Mouse (Mus musculus) left cerebral cortex, adult 8-10 months (tissue): ENCODE results near the gene Gpank1. TPM values are rescaled to one million over a fixed set of nuclear protein-coding genes. Genes with fewer than 3 reads are reported as not detected.
A peak's percentile ranks its signal among the peaks of the same experiment; 100 is the strongest.

Source experiments
- DNase-seq, 2 experiments: peaks; one replicate each; pipeline ENCODE4 v3.0.0; 2022; ENCODE audit warnings: low spot score in 2 of 2
- total RNA-seq, 4 experiments: library from RNA; stranded (reverse); gene quantifications; 2 replicates each; pipeline ENCODE4 v1.2.4; 2022

Gene Gpank1
- total RNA-seq, 4 experiments from 2014 or later = 19.7 to 24.5 (median 22.8) TPM

DNA sequence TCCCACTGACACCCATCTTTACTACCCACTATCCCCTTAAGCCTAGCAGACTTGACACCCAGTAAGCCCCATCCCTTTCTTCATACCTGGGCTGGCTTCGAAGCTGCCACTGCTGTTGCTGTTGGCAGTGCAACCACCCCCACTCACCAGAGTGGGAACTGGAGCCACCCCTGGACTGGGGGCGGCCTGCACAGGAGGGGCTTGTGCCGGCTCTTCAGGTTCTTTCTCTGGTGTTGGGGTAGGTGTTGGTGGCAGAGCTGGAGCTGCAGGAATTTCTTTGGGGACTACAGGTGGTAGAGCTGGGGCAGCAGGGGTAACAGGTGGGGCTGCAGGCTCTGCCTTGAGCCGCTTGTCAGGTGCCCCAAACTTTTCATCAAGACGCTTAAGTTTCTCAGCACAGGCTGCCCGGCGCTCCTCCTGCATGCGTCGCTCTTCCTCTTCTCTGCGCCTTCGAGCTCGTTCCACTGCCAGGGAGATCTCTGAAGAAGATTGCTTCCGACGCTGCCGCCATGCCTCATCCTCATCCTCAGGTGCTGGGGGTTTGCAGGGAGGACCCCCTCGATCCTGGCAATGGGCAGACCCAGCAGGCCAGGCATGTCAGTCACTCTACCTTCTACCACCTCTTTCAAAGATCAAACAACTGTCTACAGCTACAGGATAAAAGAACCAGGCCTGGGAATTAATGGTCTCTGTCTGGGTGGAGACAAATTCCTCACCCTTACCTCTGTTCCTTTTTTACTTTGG lies 37.8 kb downstream of the Gpank1 start:
- DNase-seq = no peak

DNA sequence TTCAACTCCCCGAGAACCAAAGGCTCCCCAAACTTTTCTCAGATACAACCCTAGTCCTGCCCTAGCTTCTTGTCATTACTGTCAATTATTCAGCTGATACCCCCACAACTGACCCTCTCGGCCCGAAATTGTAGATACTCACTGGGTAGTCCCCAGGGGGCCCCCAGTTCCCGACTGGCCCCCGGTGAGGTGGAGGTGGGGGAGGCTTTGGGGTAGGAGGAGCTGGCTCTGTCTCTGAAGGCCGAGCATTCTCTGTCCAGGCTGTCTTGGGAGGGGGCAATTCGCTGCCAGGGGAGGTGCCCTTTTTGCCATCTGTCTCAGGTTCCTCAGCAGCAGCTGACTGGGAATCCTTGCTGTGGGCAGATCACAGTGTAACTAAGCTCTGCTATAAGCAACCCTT lies 38.4 kb downstream of the Gpank1 start:
- DNase-seq = no peak

DNA sequence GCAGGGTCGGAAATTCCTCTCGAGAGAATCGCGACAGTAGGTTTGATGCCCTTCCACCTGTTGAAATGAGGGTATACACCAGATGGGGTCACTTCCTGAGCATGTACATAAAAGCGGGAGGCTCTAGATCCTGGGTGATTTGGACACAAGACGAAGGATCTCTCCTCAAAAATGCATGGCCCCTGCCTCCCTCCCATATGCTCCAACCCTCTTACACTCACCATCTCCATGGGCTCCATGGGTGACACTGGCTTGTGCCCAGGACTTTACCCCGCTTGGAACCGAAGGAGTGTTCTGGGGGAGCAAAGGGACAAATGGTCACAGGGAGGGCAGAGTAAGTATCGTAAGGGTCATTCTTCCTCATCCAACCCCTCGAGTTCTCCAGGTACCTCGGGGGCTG lies 40.2 kb downstream of the Gpank1 start:
- DNase-seq = no peak

DNA sequence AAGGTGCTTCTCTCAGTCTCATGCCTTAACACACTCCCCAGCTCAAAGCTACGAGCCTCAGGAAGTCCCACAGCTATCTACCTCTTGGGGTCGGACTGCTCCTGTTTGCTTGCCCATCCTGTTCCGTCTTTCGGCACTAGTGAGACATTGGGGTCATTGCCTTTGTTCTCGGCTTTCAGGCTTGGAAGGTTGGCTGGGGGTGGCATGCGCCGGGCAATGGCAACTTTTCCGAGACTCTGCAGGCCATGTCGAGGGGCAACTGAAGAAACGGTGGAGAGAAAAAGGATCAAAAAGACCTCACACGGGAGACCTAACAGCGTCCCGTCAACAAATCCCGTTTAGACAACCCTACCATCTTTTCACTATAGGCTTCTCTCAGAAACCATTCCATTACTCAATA lies 40.9 kb downstream of the Gpank1 start:
- no peak for DNase-seq

DNA sequence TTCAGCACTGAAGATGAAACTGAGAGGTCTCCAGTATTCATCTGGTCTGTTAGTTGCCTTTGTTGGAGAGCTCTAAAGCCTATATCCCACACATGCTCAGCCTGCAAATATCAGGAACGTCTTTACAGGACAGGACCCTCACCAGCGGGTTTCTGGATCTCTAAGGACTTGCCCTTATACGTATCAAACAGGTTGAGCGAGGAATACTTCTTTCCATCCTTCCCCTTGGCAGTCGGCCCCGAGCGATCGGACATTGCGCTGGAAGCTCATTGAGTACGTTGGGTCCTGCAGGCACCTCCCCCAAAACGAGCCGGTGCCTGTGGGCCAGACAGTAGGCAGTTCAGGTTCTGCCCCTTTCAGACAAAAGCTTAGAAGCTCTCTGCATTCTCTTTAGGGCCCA lies 41.5 kb downstream of the Gpank1 start:
- DNase-seq = no peak

DNA sequence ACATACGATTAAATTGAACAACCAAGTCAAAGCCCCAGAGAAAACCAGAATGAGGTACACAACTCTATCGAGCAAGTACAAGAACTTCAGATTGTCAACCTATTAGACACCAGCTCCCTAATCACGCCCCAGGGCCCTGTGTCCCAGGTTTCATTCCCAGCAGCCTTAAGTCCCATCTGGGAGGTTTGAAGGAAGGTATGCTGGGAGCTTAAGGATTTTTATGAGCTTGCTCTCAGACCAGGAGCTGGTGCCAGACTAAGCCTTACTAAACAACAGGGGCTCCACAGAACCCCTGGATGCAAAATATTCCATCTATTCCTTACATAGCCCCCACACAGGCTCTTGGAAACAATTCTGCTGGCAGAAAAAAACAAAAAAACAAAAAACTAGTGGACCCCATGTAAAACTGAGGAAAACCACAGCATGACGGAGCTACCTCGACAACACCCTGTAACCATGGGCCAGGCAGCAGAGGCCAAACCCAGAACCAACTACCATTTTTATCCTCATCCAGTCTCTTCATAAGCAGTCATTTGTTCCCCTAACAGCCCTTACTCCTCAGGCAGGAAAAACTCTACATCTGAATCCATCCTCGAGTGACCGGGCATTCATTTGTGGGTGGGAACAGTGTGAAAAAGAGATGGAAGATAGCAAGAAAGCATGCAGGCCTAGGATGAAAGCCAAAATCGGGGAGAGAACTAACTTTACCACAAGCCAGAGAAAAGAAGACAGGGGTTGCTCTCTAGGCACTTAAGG lies 42.2 kb downstream of the Gpank1 start:
- DNase-seq = no peak

DNA sequence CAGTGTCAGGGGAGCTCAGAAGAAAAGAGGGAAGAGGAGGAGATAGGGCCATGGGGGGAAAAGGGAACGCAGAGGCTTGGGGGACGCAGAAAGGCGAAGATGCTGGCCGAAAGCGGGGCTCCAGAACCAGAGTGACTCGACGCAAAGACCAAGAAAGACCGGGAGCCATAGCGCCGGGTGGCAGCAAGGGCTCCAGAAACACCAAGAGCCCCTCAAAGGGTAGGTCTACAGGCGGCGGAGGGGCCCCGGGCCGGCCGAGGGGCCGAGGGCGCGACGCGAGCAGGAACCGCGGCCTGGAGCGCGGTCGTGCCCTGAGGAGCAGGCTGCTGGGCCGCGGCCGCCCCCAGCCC lies 42.9 kb downstream of the Gpank1 start:
- no peak for DNase-seq

DNA sequence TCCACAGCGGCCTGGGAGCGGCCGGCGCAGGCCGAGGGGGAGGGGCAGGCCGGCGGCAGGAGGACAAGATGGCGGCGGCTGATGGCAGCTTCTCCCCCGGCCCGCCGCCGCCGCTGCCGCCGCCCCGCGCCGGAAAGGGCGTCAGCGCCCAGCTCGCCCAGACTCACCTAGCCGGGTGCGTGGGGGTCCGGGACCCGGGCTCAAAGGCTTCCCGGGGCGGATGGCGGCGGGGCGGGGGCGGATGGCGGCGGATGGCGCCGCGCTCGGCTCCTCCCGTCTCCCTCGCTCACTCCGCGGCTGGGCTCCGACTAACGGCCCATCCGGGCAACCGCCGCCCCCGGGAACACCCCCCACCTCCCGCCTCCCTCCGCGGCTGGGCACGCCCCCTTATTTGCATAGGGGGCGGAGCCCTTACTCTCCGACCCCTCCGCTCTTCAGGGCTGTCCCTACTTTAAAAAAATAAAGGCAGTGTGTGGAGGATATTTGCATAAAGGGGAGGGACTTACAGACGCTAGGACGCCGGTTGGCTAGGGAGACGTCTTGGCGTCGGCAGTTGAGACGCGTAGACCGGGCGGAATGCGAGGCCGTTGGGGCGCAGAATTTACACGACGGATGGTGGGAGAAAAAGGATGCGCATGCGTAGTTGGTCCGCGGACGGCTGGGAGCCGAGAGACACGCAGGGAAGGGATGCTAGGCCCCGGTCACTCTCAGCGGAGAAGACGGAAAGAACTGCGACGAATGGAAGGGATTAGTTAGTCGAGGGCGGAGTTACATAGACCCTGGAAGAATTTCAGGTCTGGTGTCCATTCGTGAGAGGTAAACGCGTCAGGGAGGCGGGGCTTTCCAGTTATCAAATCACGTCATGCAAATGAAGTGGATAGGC lies 43.6 kb downstream of the Gpank1 start, which contains the start of gene Prrc2a:
Gene Prrc2a, minus strand, starts transcription at position 330 of the 883 bp plus-strand sequence.
- peak; percentile 98 to 99 for DNase-seq

DNA sequence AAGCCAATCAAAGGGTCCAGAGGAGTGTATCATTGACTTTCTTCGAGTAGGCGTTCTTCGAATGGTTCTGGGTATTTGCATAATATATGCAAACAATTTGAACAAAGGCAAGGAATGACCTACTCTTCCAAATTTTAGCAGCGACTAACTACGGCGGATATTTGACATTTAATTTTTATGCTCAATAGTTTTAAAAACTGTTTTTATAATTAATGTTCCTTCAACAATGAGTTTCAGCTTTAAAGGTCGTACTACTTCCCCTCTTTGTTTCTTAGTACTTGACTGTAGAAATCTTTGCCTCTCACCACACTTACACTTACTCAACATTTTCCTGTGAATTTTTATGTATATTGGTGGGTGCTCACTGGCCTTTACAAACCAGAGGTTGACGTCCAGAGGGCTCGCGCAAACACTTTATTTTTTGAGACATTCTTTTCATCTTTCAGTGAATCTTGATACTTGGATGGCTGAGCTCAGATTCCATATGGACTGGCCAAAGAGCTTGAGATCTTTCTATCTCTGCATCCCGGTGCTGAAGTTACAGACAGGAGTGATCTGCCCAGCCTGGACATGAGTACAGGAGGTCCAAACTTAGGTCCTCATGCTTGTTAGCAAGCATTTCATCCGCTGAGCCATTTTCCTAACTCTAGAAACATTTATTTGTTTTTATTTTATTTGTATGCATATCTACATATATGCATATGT lies 44.3 kb downstream of the Gpank1 start:
- no peak for DNase-seq

DNA sequence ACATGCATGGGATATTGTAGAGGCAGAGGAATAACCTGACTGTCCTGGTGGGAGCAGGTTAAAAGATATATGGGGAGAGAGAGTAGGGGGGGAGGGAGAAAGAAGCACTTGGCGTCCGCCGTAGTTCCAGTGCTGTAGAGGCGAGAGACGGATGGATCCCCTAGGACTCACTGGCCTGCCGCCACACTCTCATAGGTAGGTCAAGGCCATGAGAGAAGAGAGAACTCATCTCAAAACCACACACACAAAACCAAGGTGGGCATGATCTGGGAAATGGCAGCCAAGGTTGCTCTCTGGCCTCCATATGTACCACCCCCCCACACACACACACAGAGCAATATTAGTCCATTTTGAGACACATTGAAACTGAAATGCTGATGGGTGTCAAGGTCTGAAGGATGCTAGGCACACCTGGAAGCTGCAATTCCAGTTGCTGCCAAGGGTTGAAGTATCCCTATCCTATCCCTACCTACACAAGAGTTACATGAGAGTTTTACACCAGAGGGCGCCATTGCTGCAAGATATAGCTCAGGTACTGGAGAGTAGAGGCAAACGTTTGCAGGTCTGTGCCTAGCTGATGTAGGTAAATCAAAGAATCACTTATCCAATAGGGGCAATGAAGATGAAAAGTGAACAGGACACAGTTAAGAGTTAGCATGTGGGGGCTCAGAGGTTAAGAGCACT lies 45.2 kb downstream of the Gpank1 start:
- DNase-seq = peak in 1 of 2 experiments; percentile 70

DNA sequence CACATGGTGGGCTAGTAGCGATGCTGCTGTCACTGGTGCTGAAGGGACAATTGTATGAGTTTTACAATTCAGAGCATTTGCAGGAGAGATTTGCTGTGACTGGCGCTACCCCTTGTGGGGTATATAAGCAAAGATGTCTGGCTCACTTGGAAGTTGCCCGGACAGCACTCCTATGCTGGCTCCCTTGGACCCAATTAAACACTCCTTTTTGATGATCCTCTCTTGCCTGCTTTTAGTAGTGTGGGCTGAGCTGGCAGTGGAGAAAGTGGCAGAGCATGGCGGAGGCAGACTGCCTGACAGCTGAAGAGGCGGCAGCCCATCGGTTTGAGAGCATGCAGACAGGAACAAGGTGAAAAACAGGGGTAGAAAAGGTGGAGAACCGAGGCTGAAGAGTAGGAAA lies 46.5 kb downstream of the Gpank1 start:
- DNase-seq = peak in 1 of 2 experiments; percentile 50

DNA sequence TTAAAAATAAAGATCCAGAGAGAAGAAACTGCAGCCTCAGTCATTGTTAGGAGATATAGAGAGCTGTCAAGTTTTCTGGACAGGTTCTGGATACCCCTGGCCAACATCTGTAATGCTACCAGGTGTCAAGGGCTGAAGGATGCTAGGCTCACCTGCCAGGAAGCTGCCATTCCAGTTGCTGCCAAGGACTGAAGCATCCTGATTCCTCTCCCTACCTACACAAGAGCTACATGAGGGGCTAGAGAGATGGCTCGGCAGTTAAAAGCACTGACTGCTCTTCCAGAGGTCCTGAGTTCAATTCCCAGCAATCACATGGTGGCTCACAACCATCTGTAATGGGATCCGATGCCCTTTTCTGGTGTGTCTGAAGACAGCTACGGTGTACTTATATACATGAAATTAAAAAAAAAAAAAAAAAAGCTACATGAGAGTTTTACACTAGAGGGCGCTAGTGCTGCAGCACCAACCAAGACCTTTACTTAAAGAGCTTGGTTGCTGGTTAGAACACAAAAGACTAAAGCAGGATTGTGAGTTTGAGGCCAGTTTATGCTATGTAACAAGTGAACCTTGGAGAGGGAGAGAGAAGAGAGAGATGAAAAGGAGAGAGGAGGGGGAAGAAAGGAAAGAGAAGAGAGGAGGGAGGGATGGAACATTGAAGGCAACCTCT lies 47.4 kb downstream of the Gpank1 start:
- no peak for DNase-seq

DNA sequence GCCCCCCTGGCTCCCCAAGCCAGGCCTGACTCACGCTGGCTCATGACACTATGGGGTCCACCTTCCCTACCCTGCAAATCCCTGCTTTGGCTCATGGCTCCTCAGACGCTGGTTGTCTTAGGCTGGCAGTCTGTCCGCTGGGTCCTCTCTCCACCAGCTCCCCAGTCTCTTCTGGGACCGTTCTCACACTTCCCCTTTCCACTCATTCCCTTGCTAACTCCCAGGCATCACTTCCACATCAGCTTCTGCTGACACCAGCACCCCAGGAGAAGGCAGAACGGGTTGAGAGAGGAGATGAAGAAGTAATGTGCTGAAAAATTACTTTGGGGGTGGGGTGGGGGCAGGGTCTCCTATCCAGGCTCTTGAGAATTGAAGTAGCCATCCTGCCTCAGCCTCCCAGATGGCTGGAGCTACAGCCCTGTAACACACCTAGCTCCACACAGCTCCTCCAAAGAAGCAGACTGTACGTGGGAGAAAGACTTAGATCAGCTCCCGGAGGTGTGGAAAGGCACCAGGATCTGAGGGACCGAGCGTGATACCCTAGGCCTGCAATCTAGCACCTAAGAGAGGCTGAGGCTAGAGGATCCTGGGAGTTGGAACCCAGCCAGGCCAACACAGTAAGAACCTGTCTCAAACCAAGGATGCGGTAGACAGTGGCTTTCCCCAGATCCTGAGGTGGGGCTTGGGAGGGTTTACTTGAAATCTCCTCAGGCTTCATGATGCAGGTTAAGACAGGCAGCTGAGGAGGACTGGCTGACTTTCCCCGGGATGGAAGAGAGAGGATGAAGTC lies 51.4 kb downstream of the Gpank1 start:
- DNase-seq = peak in 1 of 2 experiments; percentile 72

DNA sequence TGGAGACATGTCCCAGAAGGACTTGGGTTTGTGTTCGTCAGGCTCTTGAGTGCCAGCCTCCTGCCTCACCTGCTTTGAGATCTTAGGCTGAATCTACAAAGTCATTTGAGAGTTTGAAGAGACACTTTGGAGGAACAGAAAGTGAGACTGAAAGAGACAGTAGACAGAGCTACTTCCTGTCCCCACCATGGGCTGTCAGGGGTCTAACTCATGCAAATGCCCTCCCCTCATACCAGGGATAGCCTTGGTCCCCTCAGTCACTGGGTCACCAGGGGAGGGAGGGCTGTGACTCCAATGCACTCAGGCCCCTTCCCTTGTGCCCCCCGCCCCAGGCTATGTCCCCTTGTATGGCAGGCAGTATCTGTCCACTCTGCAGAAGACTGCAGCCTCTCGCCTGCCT lies 52.1 kb downstream of the Gpank1 start:
- no peak for DNase-seq

Other genes starting within 250 kb of the Gpank1 start
- 1 to 10 TPM; 8.3 to 9.1 (median 9.0) TPM for gene Zbtb12, start 242.0 kb upstream of the Gpank1 start, total RNA-seq
- gene Gm20547, start 239.4 kb upstream of the Gpank1 start, total RNA-seq = not detected
- gene C2, start 223.2 kb upstream of the Gpank1 start, total RNA-seq = 1 to 10 TPM; 1.6 to 5.9 (median 4.0) TPM
- gene Ehmt2, start 223.0 kb upstream of the Gpank1 start, total RNA-seq = 100 to 1,000 TPM; 182 to 191 (median 185) TPM
- under 1 TPM; 0.33 to 0.66 (median 0.51) TPM for gene Slc44a4, start 207.0 kb upstream of the Gpank1 start, total RNA-seq
- gene Neu1, start 190.2 kb upstream of the Gpank1 start, total RNA-seq = 10 to 100 TPM; 40.1 to 44.4 (median 42.7) TPM
- gene Hspa1b, start 162.2 kb upstream of the Gpank1 start, total RNA-seq = 10 to 100 TPM in 2 of 4 experiments, 1 to 10 TPM in 2; 6.9 to 13.1 (median 10.4) TPM
- not detected for gene Gm20481, start 151.5 kb upstream of the Gpank1 start, total RNA-seq
- gene Hspa1a, start 149.3 kb upstream of the Gpank1 start, total RNA-seq = 10 to 100 TPM; 11.9 to 17.5 (median 13.7) TPM
- gene Hspa1l, start 148.8 kb upstream of the Gpank1 start, total RNA-seq = under 1 TPM; 0.24 to 0.72 (median 0.58) TPM
- gene Lsm2, start 139.6 kb upstream of the Gpank1 start, total RNA-seq = 10 to 100 TPM; 14.1 to 22.5 (median 17.3) TPM
- gene Vars, start 120.5 kb upstream of the Gpank1 start, total RNA-seq = 10 to 100 TPM; 43.5 to 53.0 (median 48.2) TPM
- gene Vwa7, start 104.9 kb upstream of the Gpank1 start, total RNA-seq = 1 to 10 TPM in 3 of 4 experiments, under 1 TPM in 1; 0.95 to 1.5 (median 1.3) TPM
- under 1 TPM in 2 of 4 experiments, not detected in 2; 0.59 to 0.67 TPM for gene Sapcd1, start 93.4 kb upstream of the Gpank1 start, total RNA-seq
- gene Msh5, start 74.7 kb upstream of the Gpank1 start, total RNA-seq = 1 to 10 TPM in 1 of 4 experiments, under 1 TPM in 2, not detected in 1; 0.34 to 1.2 (median 0.78) TPM
- gene Clic1, start 71.5 kb upstream of the Gpank1 start, total RNA-seq = 10 to 100 TPM; 10.2 to 18.3 (median 11.8) TPM
- gene Ddah2, start 62.4 kb upstream of the Gpank1 start, total RNA-seq = 10 to 100 TPM; 13.1 to 20.2 (median 14.8) TPM
- gene Ly6g6c, start 56.1 kb upstream of the Gpank1 start, total RNA-seq = not detected
- under 1 TPM in 1 of 4 experiments, not detected in 3; 0.15 TPM for gene Mpig6b, start 55.3 kb upstream of the Gpank1 start, total RNA-seq
- gene Ly6g6e, start 44.6 kb upstream of the Gpank1 start, total RNA-seq = 1 to 10 TPM; 3.7 to 4.9 (median 4.0) TPM
- gene Ly6g6d, start 43.4 kb upstream of the Gpank1 start, total RNA-seq = 1 to 10 TPM in 3 of 4 experiments, under 1 TPM in 1; 0.70 to 1.8 (median 1.3) TPM
- gene Ly6g6f, start 35.8 kb upstream of the Gpank1 start, total RNA-seq = under 1 TPM in 2 of 4 experiments, not detected in 2; 0.50 to 0.54 TPM
- 100 to 1,000 TPM; 117 to 125 (median 121) TPM for gene Abhd16a, start 32.2 kb upstream of the Gpank1 start, total RNA-seq
- gene Ly6g5c, start 13.2 kb upstream of the Gpank1 start, total RNA-seq = not detected
- under 1 TPM; 0.32 to 1.00 (median 0.46) TPM for gene Ly6g5b, start 6.0 kb upstream of the Gpank1 start, total RNA-seq
- gene Csnk2b, start 598 bp downstream of the Gpank1 start, total RNA-seq = 100 to 1,000 TPM; 188 to 228 (median 194) TPM
- gene D17H6S53E, start 4.9 kb downstream of the Gpank1 start, total RNA-seq = 10 to 100 TPM; 25.6 to 34.3 (median 30.1) TPM
- not detected for gene Apom, start 10.6 kb downstream of the Gpank1 start, total RNA-seq
- gene Bag6, start 13.7 kb downstream of the Gpank1 start, total RNA-seq = 100 to 1,000 TPM; 263 to 306 (median 290) TPM
- gene Prrc2a, start 43.4 kb downstream of the Gpank1 start, total RNA-seq = 100 to 1,000 TPM; 272 to 295 (median 280) TPM
- gene Aif1, start 54.6 kb downstream of the Gpank1 start, total RNA-seq = 10 to 100 TPM; 11.2 to 30.3 (median 17.4) TPM
- 10 to 100 TPM in 1 of 4 experiments, 1 to 10 TPM in 3; 6.5 to 10.1 (median 7.9) TPM for gene Lst1, start 67.0 kb downstream of the Gpank1 start, total RNA-seq
- gene Ltb, start 73.0 kb downstream of the Gpank1 start, total RNA-seq = 1 to 10 TPM in 3 of 4 experiments, not detected in 1; 1.0 to 1.6 (median 1.2) TPM
- under 1 TPM in 1 of 4 experiments, not detected in 3; 0.39 TPM for gene Tnf, start 80.6 kb downstream of the Gpank1 start, total RNA-seq
- gene Lta, start 83.9 kb downstream of the Gpank1 start, total RNA-seq = 1 to 10 TPM in 1 of 4 experiments, under 1 TPM in 3; 0.28 to 1.2 (median 0.58) TPM
- gene Gm16181, start 99.4 kb downstream of the Gpank1 start, total RNA-seq = not detected
- 100 to 1,000 TPM; 552 to 589 (median 575) TPM for gene Atp6v1g2, start 112.2 kb downstream of the Gpank1 start, total RNA-seq
- 10 to 100 TPM; 14.1 to 18.8 (median 17.1) TPM for gene Nfkbil1, start 114.3 kb downstream of the Gpank1 start, total RNA-seq
- gene Ddx39b, start 120.3 kb downstream of the Gpank1 start, total RNA-seq = 100 to 1,000 TPM; 175 to 212 (median 200) TPM
- gene H2-D1, start 141.3 kb downstream of the Gpank1 start, total RNA-seq = 10 to 100 TPM; 29.5 to 72.8 (median 47.5) TPM
- 1 to 10 TPM in 3 of 4 experiments, under 1 TPM in 1; 0.67 to 2.3 (median 1.4) TPM for gene H2-Q1, start 198.9 kb downstream of the Gpank1 start, total RNA-seq
- 1 to 10 TPM in 2 of 4 experiments, under 1 TPM in 2; 0.34 to 1.3 (median 0.94) TPM for gene H2-Q2, start 220.8 kb downstream of the Gpank1 start, total RNA-seq